Mouse (Mus musculus) left cerebral cortex, postnatal 25 days (tissue): Measurements from ENCODE around the gene Brd4. TPM values are rescaled to one million over a fixed set of nuclear protein-coding genes. Genes with fewer than 3 reads are reported as not detected.

Source experiments
- DNase-seq, 2 experiments: peaks; one replicate each; pipeline ENCODE4 v3.0.0; 2022; ENCODE audit warnings: low spot score in 2 of 2, mixed read lengths in 1 of 2
- intact Hi-C: fragments of 180-260 bp; cut with DNase I; formaldehyde crosslinking; loops from one replicate; pipeline ENCODE4 v1.15.1; 2025
- total RNA-seq, 2 experiments: library from RNA; stranded (reverse); gene quantifications; 2 replicates each; pipeline ENCODE4 v1.2.3; 2021

The Brd4 gene
- total RNA-seq = 100 to 1,000 TPM; 117 to 130 TPM

- DNase-seq = peak; percentile 94 to 96
- intact Hi-C loops = loop anchor here (1.0 to 10.0 kb wide), 3 partner anchors 36 to 140 kb away; no protein-coding TSS in a partner anchor
Observed at GRCm38 (mm10) chr17:32284262-32285137, at the start of gene Brd4. Gene Brd4 (minus strand): TSS chr17:32284722.

- intact Hi-C loops = no loop called here
- no peak for DNase-seq
Observed at GRCm38 (mm10) chr17:32333675-32334303, 49.3 kb upstream of the Brd4 start.

- intact Hi-C loops = no loop called here
Observed at GRCm38 (mm10) chr17:32327501-32327900, 43.0 kb upstream of the Brd4 start.

GRCm38 (mm10) chr17:32322809-32323208, 38.3 kb upstream of the Brd4 start:
- intact Hi-C loops = no loop called here
- DNase-seq = no peak

More at GRCm38 (mm10) chr17:32327501-32327900, 43.0 kb upstream of the Brd4 start:
- DNase-seq = no peak

- intact Hi-C loops = no loop called here
Observed at GRCm38 (mm10) chr17:32321836-32322235, 37.3 kb upstream of the Brd4 start.

GRCm38 (mm10) chr17:32321390-32321734, 36.8 kb upstream of the Brd4 start:
- DNase-seq = no peak
- intact Hi-C loops = no loop called here

More at GRCm38 (mm10) chr17:32321836-32322235, 37.3 kb upstream of the Brd4 start:
- DNase-seq = peak in 1 of 2 experiments; percentile 14

- intact Hi-C loops = loop anchor here (1.0 kb wide), 1 partner anchor 36 kb away; the partner anchor contains the start of gene Brd4
- DNase-seq = peak; percentile 98 to 100
Observed at GRCm38 (mm10) chr17:32320597-32321389, 36.3 kb upstream of the Brd4 start, which contains the start of gene Akap8. Gene Akap8 (minus strand): TSS chr17:32321238.

- intact Hi-C loops = loop anchor here (1.0 kb wide), 1 partner anchor 36 kb away; the partner anchor contains the start of gene Brd4
- peak in 1 of 2 experiments; percentile 36 for DNase-seq
Observed at GRCm38 (mm10) chr17:32319950-32320349, 35.4 kb upstream of the Brd4 start.

- intact Hi-C loops = no loop called here
- DNase-seq = no peak
Observed at GRCm38 (mm10) chr17:32317708-32318107, 33.2 kb upstream of the Brd4 start.

GRCm38 (mm10) chr17:32317032-32317431, 32.5 kb upstream of the Brd4 start:
- intact Hi-C loops = no loop called here

GRCm38 (mm10) chr17:32315560-32315959, 31.0 kb upstream of the Brd4 start:
- intact Hi-C loops = no loop called here
- no peak for DNase-seq

More at GRCm38 (mm10) chr17:32317032-32317431, 32.5 kb upstream of the Brd4 start:
- no peak for DNase-seq

GRCm38 (mm10) chr17:32313892-32314291, 29.4 kb upstream of the Brd4 start:
- intact Hi-C loops = no loop called here

GRCm38 (mm10) chr17:32312801-32313200, 28.3 kb upstream of the Brd4 start:
- DNase-seq = no peak
- intact Hi-C loops = no loop called here

More at GRCm38 (mm10) chr17:32313892-32314291, 29.4 kb upstream of the Brd4 start:
- no peak for DNase-seq

- intact Hi-C loops = no loop called here
- no peak for DNase-seq
Observed at GRCm38 (mm10) chr17:32307963-32308362, 23.4 kb upstream of the Brd4 start.

- intact Hi-C loops = no loop called here
- DNase-seq = no peak
Observed at GRCm38 (mm10) chr17:32298125-32298524, 13.6 kb upstream of the Brd4 start.

GRCm38 (mm10) chr17:32295901-32296300, 11.4 kb upstream of the Brd4 start:
- no peak for DNase-seq
- intact Hi-C loops = no loop called here

GRCm38 (mm10) chr17:32295160-32295559, 10.6 kb upstream of the Brd4 start:
- intact Hi-C loops = no loop called here
- DNase-seq = no peak

- intact Hi-C loops = loop anchor here (10.0 kb wide), 1 partner anchor 140 kb away; no protein-coding TSS in a partner anchor
- no peak for DNase-seq
Observed at GRCm38 (mm10) chr17:32285138-32285670, 682 bp upstream of the Brd4 start.

GRCm38 (mm10) chr17:32283771-32284221, 726 bp downstream of the Brd4 start:
- peak; percentile 38 to 59 for DNase-seq
- intact Hi-C loops = loop anchor here (1.0 to 10.0 kb wide), 3 partner anchors 37 to 139 kb away; no protein-coding TSS in a partner anchor
